8 mouse cellular contexts compared by ENCODE assay signal in the genomic region with DNA sequence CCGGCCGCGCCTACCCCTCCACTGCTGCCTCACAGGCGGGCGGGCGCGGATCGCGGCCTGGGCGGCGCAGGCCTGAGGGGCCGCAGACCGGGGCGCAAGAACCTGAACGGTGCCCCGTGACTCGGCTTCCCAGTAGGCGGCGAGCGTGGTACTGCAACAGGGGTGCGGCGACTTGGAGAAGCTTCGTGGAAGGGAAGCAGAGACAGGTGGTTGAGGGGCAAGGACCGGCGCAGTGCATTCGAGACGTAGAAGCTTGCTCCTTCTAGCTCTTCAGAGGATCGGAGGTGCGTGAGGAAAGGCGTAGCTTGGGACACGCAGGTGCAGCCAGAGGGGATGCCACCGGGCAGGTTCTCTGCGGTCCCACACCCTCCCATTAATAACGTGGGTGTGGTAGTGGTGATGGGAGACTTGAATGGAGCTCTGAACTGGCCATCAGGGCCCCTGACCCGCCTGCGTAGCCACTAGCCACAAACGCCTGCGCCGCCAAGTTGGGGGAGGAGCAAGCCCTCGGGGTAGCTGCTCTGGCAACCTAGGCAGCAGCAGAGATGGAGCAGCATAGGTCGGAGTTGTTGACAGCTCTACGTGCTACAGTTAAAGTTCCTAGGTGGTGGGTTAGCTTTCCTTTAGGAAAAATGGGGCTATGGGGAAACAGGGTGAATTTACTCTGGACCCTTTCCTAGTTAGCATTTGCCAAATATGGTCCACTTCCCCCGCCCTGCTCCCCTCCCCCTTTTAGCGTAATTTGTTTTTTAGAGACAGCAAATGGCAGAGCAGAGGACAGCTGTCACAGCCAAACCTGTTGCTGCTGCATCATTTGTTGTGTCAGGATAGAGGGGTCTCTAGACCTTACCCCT. TPM values are rescaled to one million over a fixed set of nuclear protein-coding genes. Genes with fewer than 3 reads are reported as not detected.
A peak's percentile ranks its signal among the peaks of the same experiment; 100 is the strongest.
DNase-seq lines count a peak whose midpoint lies in the region; ATAC-seq and TF ChIP-seq lines count a peak whose summit lies in the region.

No protein-coding gene starts in this region.

- ATAC-seq in Patski, result peak; percentile 88
- peak; percentile 93 for ATAC-seq in hindbrain, embryonic 11.5 days (ENCODE audit: low FRiP score)
- peak; percentile 93 for ATAC-seq in lung, embryonic 16.5 days (ENCODE audit: low read depth)

- H3K9me3 ChIP-seq in hindbrain, embryonic 11.5 days (ENCODE audit: control insufficient read depth, low read length), result no peaks in the 10 kb centered on the region
- H3K9me3 ChIP-seq in lung, embryonic 16.5 days (ENCODE audit: control insufficient read depth, low read length), result no peaks in the 10 kb centered on the region

- peak; percentile 93 for TF ChIP-seq CTCF in Patski (IDR thresholded peaks at IDR 0.05)

- DNase-seq in Patski (ENCODE audit: low read depth, low spot score), result peak; percentile 25
- DNase-seq in cerebellum, postnatal 10 days, result peak; percentile 80 to 84
- peak; percentile 60 to 75 for DNase-seq in frontal cortex, postnatal 10 days (ENCODE audit: low spot score in 2 of 2)
- DNase-seq in hindbrain, embryonic 11.5 days (ENCODE audit: low spot score), result peak; percentile 79
- DNase-seq in layer of hippocampus, postnatal 10 days (ENCODE audit: low spot score in 2 of 2), result peak; percentile 73
- DNase-seq in ovary, adult 18-20 months (ENCODE audit: low spot score), result peak; percentile 71
- DNase-seq in thymus, postnatal 36 days, result peak; percentile 79

- in situ Hi-C loops in Patski (cut with MboI; ENCODE audit: low pct_unique_long_range_greater_than_20kb), result no loop called here

- peaks cover 6% of the 10 kb centered on the region for H3K4me1 ChIP-seq in hindbrain, embryonic 11.5 days (replicated peaks; ENCODE audit: control insufficient read depth, insufficient read depth, low read length)
- H3K4me1 ChIP-seq in lung, embryonic 16.5 days (replicated peaks; ENCODE audit: control insufficient read depth, insufficient read depth, low read length), result peaks cover 12% of the 10 kb centered on the region

- H3K27ac ChIP-seq in hindbrain, embryonic 11.5 days (ENCODE audit: low read depth, low read length), result peak overlapping the region; percentile 42; the same call in 1 of the 2 replicates
- H3K27ac ChIP-seq in lung, embryonic 16.5 days (ENCODE audit: low read length), result peak overlapping the region; percentile 69; the same call in 1 of the 2 replicates

- POLR2A ChIA-PET in Patski (lab: Charles Lee), result interaction anchor here (0.7 to 1.0 kb wide), 3 partner anchors 25 to 115 kb away, joined by 3 read pairs; a partner anchor contains a TSS

- peak overlapping the region; percentile 96 for H3K4me2 ChIP-seq in hindbrain, embryonic 11.5 days (replicated peaks; ENCODE audit: low read depth, low read length)
- H3K4me2 ChIP-seq in lung, embryonic 16.5 days (ENCODE audit: low read depth, low read length), result peak overlapping the region; percentile 99

- H3K9ac ChIP-seq in hindbrain, embryonic 11.5 days (ENCODE audit: low read depth, low read length), result peak overlapping the region; percentile 71
- peak overlapping the region; percentile 85 for H3K9ac ChIP-seq in lung, embryonic 16.5 days (ENCODE audit: low read length)

- H3K4me3 ChIP-seq in hindbrain, embryonic 11.5 days (ENCODE audit: low read depth, low read length), result peak overlapping the region; percentile 70
- H3K4me3 ChIP-seq in lung, embryonic 16.5 days (ENCODE audit: low read length), result peak overlapping the region; percentile 78

- CTCF ChIA-PET in Patski (lab: Charles Lee), result interaction anchor here (0.7 to 2.2 kb wide), 30 partner anchors 8 to 320 kb away, joined by 3 to 18 read pairs (median 4); a partner anchor contains a TSS

- 2% methylated on average over 44 of the region's 44 CpGs for WGBS in hindbrain, embryonic 11.5 days
- WGBS in lung, embryonic 16.5 days, result 1% methylated on average over 42 of the region's 44 CpGs

- no peaks in the 10 kb centered on the region for H3K36me3 ChIP-seq in hindbrain, embryonic 11.5 days (ENCODE audit: control insufficient read depth, insufficient read depth, low read length)
- H3K36me3 ChIP-seq in lung, embryonic 16.5 days (ENCODE audit: control insufficient read depth, insufficient read depth, low read length), result no peaks in the 10 kb centered on the region

- H3K27me3 ChIP-seq in Patski, result no peaks in the 10 kb centered on the region
- H3K27me3 ChIP-seq in hindbrain, embryonic 11.5 days (ENCODE audit: control insufficient read depth, insufficient read depth, low read length), result no peaks in the 10 kb centered on the region
- H3K27me3 ChIP-seq in lung, embryonic 16.5 days (ENCODE audit: control insufficient read depth, insufficient read depth, low read depth, low read length), result no peaks in the 10 kb centered on the region

RNA-seq across cellular contexts. Expression of a gene that starts 38.1 kb away (rescaled TPM):
- polyA plus RNA-seq in Patski (2021), result 0.05 TPM
- 55.3 and 58.3 TPM in 2 replicates for polyA plus RNA-seq in hindbrain, embryonic 11.5 days (2014; fragmentation: Nextera tagmentation; extraction: Ambion mirVana)
- 10 to 100 TPM; 26.5 to 28.1 TPM for total RNA-seq in layer of hippocampus, postnatal 10 days (2021)
- polyA plus RNA-seq in lung, embryonic 16.5 days (2015; fragmentation: Nextera tagmentation; extraction: Ambion mirVana), result 205 and 212 TPM in 2 replicates

Comparison
In these comparisons a context has a peak if more than half of its experiments do, and no peak if none do; other contexts are left out.
1. Peak in every context shown above with its lines: DNase-seq, ATAC-seq, H3K4me3 ChIP-seq and H3K27ac ChIP-seq.
2. DNase-seq: peak in every context shown above with its lines; median percentile 82 in cerebellum, postnatal 10 days; 79 in hindbrain, embryonic 11.5 days; 79 in thymus, postnatal 36 days; 73 in layer of hippocampus, postnatal 10 days; 71 in ovary, adult 18-20 months; 68 in frontal cortex, postnatal 10 days; 25 in Patski.
3. RNA of a gene that starts 38.1 kb away (polyA plus RNA-seq): 205 to 212 TPM in lung, embryonic 16.5 days and 55.3 to 58.3 TPM in hindbrain, embryonic 11.5 days; 0.05 TPM in Patski (single experiment); every median in the first group is over 10 times any median in the second.